In genomic region chr5:97598741-97599140, GRCm38 (mm10) we compare ENCODE assay signal across 11 mouse cellular contexts.
DNase-seq lines count a peak whose midpoint lies in the region; ATAC-seq and TF ChIP-seq lines count a peak whose summit lies in the region.
"Had no signal": no experiment of that assay in that cellular context is flagged by ENCODE, and none has a peak within 500 bp of the region (broad histone marks: within the 10 kb centered on the region; RNA-seq: fewer than 3 reads in every experiment).

No protein-coding gene starts in this region.

- TF ChIP-seq CTCF in heart, postnatal 0 days (IDR thresholded peaks at IDR 0.05; ENCODE audit: low read depth): peak; percentile 34

- H3K9me3 ChIP-seq in heart, postnatal 0 days (replicated peaks; ENCODE audit: control insufficient read depth, low read length): no peaks in the 10 kb centered on the region
- no peaks in the 10 kb centered on the region for H3K9me3 ChIP-seq in heart, embryonic 11.5 days (replicated peaks; ENCODE audit: control insufficient read depth, low read length)
- H3K9me3 ChIP-seq: hindbrain, embryonic 10.5 days; limb, embryonic 12.5 days had no signal

- H3K9ac ChIP-seq in heart, postnatal 0 days (replicated peaks; ENCODE audit: low read depth, low read length): no peak overlapping the region
- H3K9ac ChIP-seq in heart, embryonic 11.5 days (ENCODE audit: low read depth, low read length): no peak overlapping the region
- H3K9ac ChIP-seq: limb, embryonic 12.5 days had no signal

- H3K4me3 ChIP-seq in heart, postnatal 0 days (ENCODE audit: low read depth, low read length): no peak overlapping the region
- no peak overlapping the region for H3K4me3 ChIP-seq in heart, embryonic 11.5 days (ENCODE audit: low read depth, low read length)
- H3K4me3 ChIP-seq: hindbrain, embryonic 10.5 days; limb, embryonic 12.5 days had no signal

- H3K36me3 ChIP-seq in heart, postnatal 0 days (replicated peaks; ENCODE audit: control insufficient read depth, insufficient read depth, low read length): no peaks in the 10 kb centered on the region
- no peaks in the 10 kb centered on the region for H3K36me3 ChIP-seq in heart, embryonic 11.5 days (ENCODE audit: control insufficient read depth, insufficient read depth, low read length)
- H3K36me3 ChIP-seq: hindbrain, embryonic 10.5 days; limb, embryonic 12.5 days had no signal

- H3K27ac ChIP-seq in heart, postnatal 0 days (ENCODE audit: low read depth): no peak overlapping the region
- H3K27ac ChIP-seq in heart, embryonic 11.5 days (ENCODE audit: low read depth, low read length): no peak overlapping the region
- H3K27ac ChIP-seq: hindbrain, embryonic 10.5 days; limb, embryonic 12.5 days had no signal

- no peak overlapping the region for H3K4me2 ChIP-seq in heart, postnatal 0 days (ENCODE audit: low read depth, low read length)
- H3K4me2 ChIP-seq in heart, embryonic 11.5 days: no peak overlapping the region
- H3K4me2 ChIP-seq: limb, embryonic 12.5 days had no signal

- DNase-seq in heart, postnatal 0 days (ENCODE audit: low spot score): no peak
- peak; percentile 13 for DNase-seq in right cerebral cortex, adult 18-20 months
- DNase-seq in right cerebral cortex, postnatal 25 days: no peak
- DNase-seq in embryo, embryonic 10.5 days (ENCODE audit: low spot score): peak; percentile 21
- DNase-seq in natural killer cell, adult 2 months (ENCODE audit: low spot score in 2 of 2): no peak
- DNase-seq: kidney, adult 8-10 months; lung, postnatal 14 days had no signal

- ATAC-seq in heart, postnatal 0 days (ENCODE audit: insufficient read depth, low read depth): no peak
- ATAC-seq in heart, embryonic 11.5 days (replicated peaks; ENCODE audit: insufficient number of reproducible peaks, low FRiP score, low TSS enrichment): no peak
- ATAC-seq in granulocyte monocyte progenitor cell, adult 5-6 weeks (replicated peaks; ENCODE audit: poor library complexity, severe bottlenecking): no peak

- H3K4me1 ChIP-seq in heart, postnatal 0 days (ENCODE audit: control insufficient read depth, insufficient read depth): no peaks in the 10 kb centered on the region
- H3K4me1 ChIP-seq in heart, embryonic 11.5 days (ENCODE audit: control insufficient read depth, insufficient read depth, low read length): no peaks in the 10 kb centered on the region
- H3K4me1 ChIP-seq: hindbrain, embryonic 10.5 days; limb, embryonic 12.5 days had no signal

- 68% methylated on average over 9 of the region's 9 CpGs for WGBS in heart, postnatal 0 days
- WGBS in heart, embryonic 11.5 days (ENCODE audit: insufficient replicate concordance): 75% methylated on average over 9 of the region's 9 CpGs

- no peak for TF ChIP-seq EP300 in heart, postnatal 0 days (IDR thresholded peaks at IDR 0.05; ENCODE audit: low read depth)

- no peaks in the 10 kb centered on the region for H3K27me3 ChIP-seq in heart, postnatal 0 days (ENCODE audit: control insufficient read depth, insufficient read depth, low read length)
- H3K27me3 ChIP-seq in heart, embryonic 11.5 days (ENCODE audit: control insufficient read depth, insufficient read depth, low read length): no peaks in the 10 kb centered on the region
- H3K27me3 ChIP-seq: limb, embryonic 12.5 days had no signal

Comparison
In these comparisons a context has a peak if more than half of its experiments do, and no peak if none do; other contexts are left out.
1. DNase-seq: peak in right cerebral cortex, adult 18-20 months (single experiment) and embryo, embryonic 10.5 days (single experiment); none in heart, postnatal 0 days (single experiment), right cerebral cortex, postnatal 25 days (single experiment) and natural killer cell, adult 2 months (0 of 2).